Mouse (Mus musculus): ENCODE results near the gene Slc2a8.

- TF ChIP-seq CTCF (IDR thresholded peaks at IDR 0.05; ENCODE audit: low read depth), result no peak
- TF ChIP-seq EP300 (IDR thresholded peaks at IDR 0.05; ENCODE audit: low read depth), result no peak
Measured at GRCm38 (mm10) chr2:33024564-33024963, 42.7 kb upstream of the Slc2a8 start.
